Mouse (Mus musculus): Measurements from ENCODE around the gene Pou6f1. TPM values are rescaled to one million over a fixed set of nuclear protein-coding genes. Genes with fewer than 3 reads are reported as not detected.
"Not testable (repeated sequence)": the region's sequence is repeated elsewhere in the genome, so short reads cannot be mapped to it uniquely, and the experiment has no call there.

Gene Pou6f1
- total RNA-seq, 2 experiments from 2014 or later = 7.6 to 9.7 TPM

DNA sequence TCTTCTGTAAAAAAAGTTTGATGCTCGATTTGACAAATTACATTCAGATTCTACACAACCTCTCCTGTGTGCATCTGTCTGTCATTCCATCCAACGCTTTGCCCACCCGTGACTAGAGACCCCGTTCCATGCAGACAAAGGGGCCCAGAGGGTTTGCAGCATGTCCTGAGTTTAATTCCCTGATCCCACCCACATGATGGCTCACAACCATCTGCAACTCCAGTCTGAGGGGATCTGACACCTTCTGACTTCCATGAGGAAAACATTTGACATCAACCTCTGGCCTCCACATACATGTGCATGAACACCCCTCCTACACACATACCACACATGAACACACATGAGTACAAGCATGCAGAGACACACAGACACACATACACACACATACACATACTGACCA, 58.4 kb downstream of the Pou6f1 start:
- DNase-seq = no peak
- intact Hi-C loops (cut with DNase I; ENCODE audit: low total_unique reads) = no loop called here

DNA sequence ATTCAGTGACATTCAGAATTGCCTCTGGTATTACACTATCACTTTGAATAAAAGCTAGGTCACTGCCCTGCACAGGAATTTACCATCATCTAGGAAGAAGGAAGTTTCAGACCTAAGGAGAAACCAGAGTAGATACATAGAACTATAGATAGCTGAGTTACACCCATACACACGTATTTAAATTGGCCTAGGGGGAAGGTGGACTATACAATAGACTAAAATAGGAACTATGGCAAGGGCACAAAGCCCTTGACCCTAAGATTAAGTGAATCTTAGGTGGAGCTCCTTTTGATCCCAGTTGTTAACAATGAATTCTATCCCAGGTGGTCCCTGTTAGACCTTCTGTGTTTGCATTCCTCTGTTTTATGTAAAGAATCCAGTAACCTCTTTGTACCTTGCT, 58.8 kb downstream of the Pou6f1 start:
- intact Hi-C loops (cut with DNase I; ENCODE audit: low total_unique reads); DNase-seq: not testable (repeated sequence)

DNA sequence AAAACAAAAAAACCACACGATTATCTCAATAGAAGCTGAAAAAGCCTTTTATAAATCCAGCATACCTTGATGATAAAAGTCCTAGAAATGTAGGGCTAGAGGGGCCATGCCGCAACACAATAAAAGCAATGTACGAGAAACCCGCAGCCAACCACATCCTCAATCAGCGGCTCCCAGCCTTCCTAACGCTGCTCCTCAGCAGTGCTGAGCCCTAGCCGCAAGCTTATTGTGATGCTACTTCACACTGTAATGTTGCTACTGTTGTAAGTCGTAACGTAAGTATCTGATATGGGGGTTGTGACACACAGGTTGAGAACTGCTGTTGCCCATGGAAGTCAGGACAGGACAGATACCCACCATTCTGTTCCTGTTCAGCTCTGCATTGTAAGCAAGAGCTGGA, 60.4 kb downstream of the Pou6f1 start:
- DNase-seq = no peak
- intact Hi-C loops (cut with DNase I; ENCODE audit: low total_unique reads) = loop anchor here (5.0 kb wide), 1 partner anchor 138 kb away; no protein-coding TSS in a partner anchor

DNA sequence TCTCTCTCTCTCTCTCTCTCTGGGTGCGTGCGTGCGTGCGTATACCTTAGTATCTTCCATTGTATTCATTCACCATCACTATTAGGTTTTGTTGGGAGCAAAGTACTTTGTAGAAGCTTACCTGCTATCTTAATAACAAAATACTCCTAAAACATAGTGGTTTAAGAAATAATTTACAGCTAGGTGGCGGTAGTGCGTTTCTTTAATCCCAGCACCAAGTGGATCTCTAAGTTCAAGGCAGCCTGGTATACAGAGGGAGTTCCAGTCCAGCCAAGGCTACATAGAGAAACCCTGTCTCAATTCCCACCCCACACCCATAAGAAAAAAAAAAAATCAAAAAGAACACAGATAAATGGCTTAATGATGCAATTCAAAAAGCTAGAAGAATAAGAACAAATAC, 61.9 kb downstream of the Pou6f1 start:
- intact Hi-C loops (cut with DNase I; ENCODE audit: low total_unique reads) = loop anchor here (5.0 kb wide), 1 partner anchor 139 kb away; no protein-coding TSS in a partner anchor
- DNase-seq = no peak

DNA sequence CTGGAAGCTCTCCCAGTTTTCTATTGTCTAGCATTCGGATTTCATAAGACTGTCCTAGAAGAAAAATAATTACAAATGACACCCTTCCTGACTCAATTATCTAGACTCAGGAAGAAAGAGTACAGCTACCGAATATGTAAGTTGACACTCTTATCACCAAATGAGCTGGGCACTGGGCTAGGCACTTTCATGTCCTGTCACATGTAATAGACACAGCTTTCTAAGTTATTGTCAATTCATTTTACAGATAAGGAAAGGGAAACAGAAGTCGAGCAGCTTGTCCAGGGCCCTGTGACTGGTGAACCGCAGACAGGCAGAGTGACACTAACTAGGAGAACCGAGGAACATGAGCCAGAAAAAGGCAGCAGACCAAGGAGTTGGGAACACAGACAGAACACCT, 71.9 kb downstream of the Pou6f1 start:
- DNase-seq = no peak
- intact Hi-C loops (cut with DNase I; ENCODE audit: low total_unique reads) = no loop called here

DNA sequence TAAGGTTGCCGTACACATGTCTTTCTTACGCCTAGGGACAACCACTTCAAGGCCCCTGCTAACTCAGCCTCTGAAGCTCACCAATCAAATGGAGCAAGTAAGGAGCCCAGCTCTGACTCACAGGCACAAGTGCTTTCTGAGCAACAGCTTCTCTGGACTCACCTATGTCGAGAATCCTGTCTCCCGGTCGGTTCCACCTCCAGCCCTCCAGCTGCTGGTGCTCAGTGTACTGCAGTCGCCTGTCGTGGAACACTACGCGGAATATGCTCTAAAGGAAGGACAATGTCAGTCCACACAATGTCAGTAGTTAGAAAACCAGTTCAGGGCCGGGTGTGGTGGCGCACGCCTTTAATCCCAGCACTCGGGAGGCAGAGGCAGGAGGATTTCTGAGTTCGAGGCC, 74.4 kb downstream of the Pou6f1 start:
- no peak for DNase-seq
- intact Hi-C loops (cut with DNase I; ENCODE audit: low total_unique reads) = no loop called here

Small RNA genes lying within 50 kb of the gene (microRNA-seq; reads per million reads assigned to microRNA genes)
- 0 reads per million in 2 experiments for gene Mir6961

Other genes with a start within 250 kb of the Pou6f1 start
- not detected for gene Methig1, start 246.8 kb downstream of the Pou6f1 start, total RNA-seq (2021)
- under 1 TPM; 0.49 TPM for gene Mettl7a2, start 246.8 kb downstream of the Pou6f1 start, total RNA-seq (2021)
- gene Higd1c, start 235.4 kb downstream of the Pou6f1 start, total RNA-seq (2021) = not detected
- not detected for gene Gm5475, start 177.8 kb downstream of the Pou6f1 start, total RNA-seq (2021)
- gene Slc11a2, start 174.9 kb downstream of the Pou6f1 start, total RNA-seq (2021) = 10 to 100 TPM; 32.3 to 34.8 TPM
- gene Letmd1, start 131.0 kb downstream of the Pou6f1 start, total RNA-seq (2021) = 10 to 100 TPM in 1 of 2 experiments, 1 to 10 TPM in 1; 9.2 to 10.5 TPM
- 1 to 10 TPM; 1.9 to 2.9 TPM for gene Csrnp2, start 104.5 kb downstream of the Pou6f1 start, total RNA-seq (2021)
- gene Tfcp2, start 48.0 kb downstream of the Pou6f1 start, total RNA-seq (2021) = 10 to 100 TPM in 1 of 2 experiments, 1 to 10 TPM in 1; 9.6 to 11.6 TPM
- gene Dazap2, start 15.4 kb upstream of the Pou6f1 start, total RNA-seq (2021) = 10 to 100 TPM; 58.7 to 62.1 TPM
- 1 to 10 TPM; 6.0 to 6.4 TPM for gene Smagp, start 37.0 kb upstream of the Pou6f1 start, total RNA-seq (2021)
- gene Bin2, start 69.6 kb upstream of the Pou6f1 start, total RNA-seq (2021) = under 1 TPM; 0.53 to 0.89 TPM
- gene Cela1, start 87.9 kb upstream of the Pou6f1 start, total RNA-seq (2021) = not detected
- under 1 TPM; 0.18 to 0.33 TPM for gene Galnt6, start 129.4 kb upstream of the Pou6f1 start, total RNA-seq (2021)
- gene Slc4a8, start 161.8 kb upstream of the Pou6f1 start, total RNA-seq (2021) = 1 to 10 TPM; 2.0 to 6.0 TPM